Mouse (Mus musculus) limb, embryonic 11.5 days (tissue): ENCODE data around the gene Gm45021. TPM values are rescaled to one million over a fixed set of nuclear protein-coding genes. Genes with fewer than 3 reads are reported as not detected.

ENCODE experiments used
- ATAC-seq: fragments of 200-750 bp; cut with Nextera tagmentation; 2 replicates; pipeline ENCODE4 v1.8.0; 2017; ENCODE audit warnings: low read depth; ENCODE audit not compliant: insufficient number of reproducible peaks, low FRiP score, low TSS enrichment
- DNase-seq: peaks from one replicate; pipeline ENCODE4 v3.0.0-alpha.2; 2015; ENCODE audit warnings: low spot score
- H3K27ac ChIP-seq: fragments of 300-500 bp; sonication (generic); replicated peaks from 2 replicates; pipeline ENCODE4 v1.5.1; 2014; ENCODE audit warnings: low read depth, mild to moderate bottlenecking, low read length
- H3K27me3 ChIP-seq: fragments of 300-500 bp; sonication (generic); 2 replicates; pipeline ENCODE4 v1.6.1; 2014; ENCODE audit warnings: mild to moderate bottlenecking, low read length, mixed read lengths; ENCODE audit not compliant: control insufficient read depth, insufficient read depth
- H3K36me3 ChIP-seq: fragments of 300-500 bp; sonication (generic); 2 replicates; pipeline ENCODE4 v1.6.1; 2014; ENCODE audit warnings: mild to moderate bottlenecking, low read length, moderate library complexity, mixed read lengths; ENCODE audit not compliant: control insufficient read depth, insufficient read depth
- H3K4me1 ChIP-seq: fragments of 300-500 bp; sonication (generic); 2 replicates; pipeline ENCODE4 v1.6.1; 2014; ENCODE audit warnings: low read length, mixed read lengths; ENCODE audit not compliant: control insufficient read depth, insufficient read depth
- H3K4me2 ChIP-seq: fragments of 300-500 bp; sonication (generic); 2 replicates; pipeline ENCODE4 v1.6.1; 2014; ENCODE audit warnings: low read depth, mild to moderate bottlenecking, moderate library complexity; ENCODE audit not compliant: severe bottlenecking
- H3K4me3 ChIP-seq: fragments of 300-500 bp; sonication (generic); 2 replicates; pipeline ENCODE4 v1.5.1; 2014; ENCODE audit warnings: low read depth, low read length
- H3K9ac ChIP-seq: fragments of 300-500 bp; sonication (generic); 2 replicates; pipeline ENCODE4 v1.6.1; 2014; ENCODE audit warnings: mild to moderate bottlenecking, low read length
- H3K9me3 ChIP-seq: fragments of 300-500 bp; sonication (generic); 2 replicates; pipeline ENCODE4 v1.6.1; 2016; ENCODE audit warnings: low read length; ENCODE audit not compliant: control insufficient read depth
- WGBS: fragments of 180-500 bp; shearing (Covaris S2); extraction: QIAGEN DNeasy Blood & Tissue Kit; methylation state at CpG from one replicate; pipeline ENCODE4 v1.1.7; 2014; 5-methylcytosine and 5-hydroxymethylcytosine counted together
- polyA plus RNA-seq: library from polyadenylated mRNA; unstranded; fragments of >200 nt; fragmentation: Nextera tagmentation; extraction: Ambion mirVana; gene quantifications from 2 replicates; pipeline ENCODE4 v1.2.1, GENCODE M21; 2014

Gm45021 gene
- polyA plus RNA-seq, 1 experiment from 2014 or later = not detected

- Histone ChIP-seq H3K36me3 (no peaks in the 10 kb centered on the region), H3K9me3 (no peaks in the 10 kb centered on the region), H3K27ac (no peak overlapping the region), H3K4me3 (no peak overlapping the region), H3K4me1 (no peaks in the 10 kb centered on the region), H3K27me3 (no peaks in the 10 kb centered on the region), H3K4me2 (no peak overlapping the region), H3K9ac (no peak overlapping the region)
- ATAC-seq (no peak), DNase-seq (no peak)
- 54% methylated on average over 3 of the region's 3 CpGs for WGBS
These were observed 8.2 kb upstream of the Gm45021 start for GRCm38 (mm10) chr6:48581257-48581656.

- DNase-seq = peak; percentile 50
- Histone ChIP-seq H3K9me3 (no peaks in the 10 kb centered on the region), H3K4me3 (no peak overlapping the region), H3K4me2 (no peak overlapping the region), H3K27me3 (no peaks in the 10 kb centered on the region), H3K9ac (no peak overlapping the region), H3K4me1 (no peaks in the 10 kb centered on the region), H3K36me3 (no peaks in the 10 kb centered on the region), H3K27ac (no peak overlapping the region)
- ATAC-seq = no peak
- 75% methylated on average over 3 of the region's 3 CpGs for WGBS
These were observed 7.4 kb upstream of the Gm45021 start for GRCm38 (mm10) chr6:48582037-48582436.

DNA sequence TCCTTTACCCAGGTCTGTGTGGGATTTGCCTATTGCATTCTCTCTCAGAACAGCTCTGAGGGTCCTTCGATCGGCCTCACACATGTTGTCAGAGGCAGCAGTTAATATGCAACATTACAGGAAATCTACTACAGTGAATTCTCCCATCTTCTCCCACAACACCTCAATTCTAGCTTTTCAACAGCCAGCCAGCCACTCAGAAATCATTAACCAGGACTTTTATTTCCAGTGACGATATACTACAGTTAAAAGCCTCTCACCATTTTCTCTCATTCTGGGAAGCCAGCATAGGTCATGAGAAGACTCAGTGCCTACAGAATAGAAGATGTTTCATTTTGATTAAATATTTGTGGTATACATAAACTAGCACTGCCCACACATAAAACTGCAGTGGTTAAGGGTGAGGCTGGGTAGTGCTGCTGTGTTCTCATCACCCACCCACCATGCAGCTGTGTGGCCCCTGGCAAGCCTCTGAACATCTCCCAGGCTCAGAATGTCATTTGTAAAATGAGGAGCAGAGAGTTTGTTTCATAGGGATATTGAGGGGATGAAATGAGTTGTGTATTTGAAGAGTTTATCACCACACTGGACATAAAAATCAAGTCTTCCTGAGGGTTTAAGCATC lies 1.9 kb downstream of the Gm45021 start:
- Histone ChIP-seq H3K36me3 (peaks cover 6% of the 10 kb centered on the region), H3K4me2 (no peak overlapping the region), H3K9ac (no peak overlapping the region), H3K27ac (no peak overlapping the region), H3K9me3 (peaks cover 4% of the 10 kb centered on the region), H3K4me1 (peaks cover 12% of the 10 kb centered on the region), H3K27me3 (no peaks in the 10 kb centered on the region), H3K4me3 (no peak overlapping the region)
- 97% methylated on average over 3 of the region's 3 CpGs for WGBS
- ATAC-seq = no peak
- no peak for DNase-seq

- H3K27me3 ChIP-seq = no peaks in the 10 kb centered on the region
- no peak overlapping the region for H3K9ac ChIP-seq
- ATAC-seq = no peak
- no peak overlapping the region for H3K27ac ChIP-seq
- H3K36me3 ChIP-seq = peaks cover 12% of the 10 kb centered on the region
- no peak for DNase-seq
- no peak overlapping the region for H3K4me2 ChIP-seq
- 90% methylated on average over 6 of the region's 6 CpGs for WGBS
- H3K4me3 ChIP-seq = no peak overlapping the region
- peaks cover 9% of the 10 kb centered on the region for H3K9me3 ChIP-seq
- peaks cover 12% of the 10 kb centered on the region for H3K4me1 ChIP-seq
These were observed 2.5 kb downstream of the Gm45021 start for GRCm38 (mm10) chr6:48591871-48592270.

- Histone ChIP-seq H3K9me3 (peaks cover 20% of the 10 kb centered on the region), H3K4me2 (peak within 1 kb of the TSS; percentile 76), H3K9ac (peak within 1 kb of the TSS; percentile 91), H3K27me3 (no peaks in the 10 kb centered on the region), H3K4me1 (peaks cover 12% of the 10 kb centered on the region), H3K36me3 (peaks cover 25% of the 10 kb centered on the region), H3K27ac (peak within 1 kb of the TSS; percentile 82), H3K4me3 (peak within 1 kb of the TSS; percentile 86)
- ATAC-seq (peak; percentile 91), DNase-seq (peak; percentile 94)
- WGBS = 6% methylated on average over 42 of the region's 45 CpGs
These were observed 4.0 kb downstream of the Gm45021 start, which contains the start of the genes Repin1 and Gm44965 for GRCm38 (mm10) chr6:48593158-48594042. Repin1 (plus strand) TSS chr6:48593883. Gm44965 (plus strand) TSS chr6:48593941.

GRCm38 (mm10) chr6:48594043-48594738 lies 4.8 kb downstream of the Gm45021 start:
- peak overlapping the region; percentile 86 for H3K4me3 ChIP-seq
- peak overlapping the region; percentile 76 for H3K4me2 ChIP-seq
- WGBS = under 1% methylated on average over 32 of the region's 41 CpGs
- DNase-seq (peak; percentile 75), ATAC-seq (peak; percentile 69)
- peak overlapping the region; percentile 82 for H3K27ac ChIP-seq
- no peaks in the 10 kb centered on the region for H3K27me3 ChIP-seq
- peaks cover 27% of the 10 kb centered on the region for H3K36me3 ChIP-seq
- H3K9ac ChIP-seq = peak overlapping the region; percentile 91
- H3K4me1 ChIP-seq = peaks cover 12% of the 10 kb centered on the region
- H3K9me3 ChIP-seq = peaks cover 20% of the 10 kb centered on the region

GRCm38 (mm10) chr6:48595278-48595677 lies 5.9 kb downstream of the Gm45021 start:
- H3K4me3 ChIP-seq = peak overlapping the region; percentile 86; the same call in 1 of the 2 replicates
- ATAC-seq (no peak), DNase-seq (no peak)
- H3K27me3 ChIP-seq = no peaks in the 10 kb centered on the region
- peak overlapping the region; percentile 76 for H3K4me2 ChIP-seq
- peaks cover 10% of the 10 kb centered on the region for H3K4me1 ChIP-seq
- no peak overlapping the region for H3K27ac ChIP-seq
- 61% methylated on average over 1 of the region's 1 CpGs for WGBS
- peaks cover 32% of the 10 kb centered on the region for H3K36me3 ChIP-seq
- H3K9me3 ChIP-seq = peaks cover 20% of the 10 kb centered on the region
- H3K9ac ChIP-seq = no peak overlapping the region; the same call in 1 of the 2 replicates

- Histone ChIP-seq H3K9ac (no peak overlapping the region), H3K4me3 (no peak overlapping the region), H3K9me3 (peaks cover 20% of the 10 kb centered on the region), H3K36me3 (peaks cover 32% of the 10 kb centered on the region), H3K4me1 (peaks cover 13% of the 10 kb centered on the region), H3K4me2 (no peak overlapping the region), H3K27ac (no peak overlapping the region), H3K27me3 (no peaks in the 10 kb centered on the region)
- DNase-seq (no peak), ATAC-seq (no peak)
- WGBS = 95% methylated on average over 45 of the region's 45 CpGs
These were observed 7.3 kb downstream of the Gm45021 start for GRCm38 (mm10) chr6:48596545-48597232.
